Mouse (Mus musculus): ENCODE results near the gene Zbtb46.

The Zbtb46 gene

GRCm38 (mm10) chr2:181364860-181365596, 94.2 kb downstream of the Zbtb46 start, which contains the start of the genes Zgpat and Arfrp1:
Gene Zgpat, plus strand, starts transcription at chr2:181364928.
Gene Arfrp1, minus strand, starts transcription at chr2:181365404.
- DNase-seq (ENCODE audit: low spot score in 2 of 2), result peak; percentile 75 to 87

- no peak for DNase-seq (ENCODE audit: low spot score in 2 of 2)
Observed at GRCm38 (mm10) chr2:181364487-181364859, 94.8 kb downstream of the Zbtb46 start.

DNA sequence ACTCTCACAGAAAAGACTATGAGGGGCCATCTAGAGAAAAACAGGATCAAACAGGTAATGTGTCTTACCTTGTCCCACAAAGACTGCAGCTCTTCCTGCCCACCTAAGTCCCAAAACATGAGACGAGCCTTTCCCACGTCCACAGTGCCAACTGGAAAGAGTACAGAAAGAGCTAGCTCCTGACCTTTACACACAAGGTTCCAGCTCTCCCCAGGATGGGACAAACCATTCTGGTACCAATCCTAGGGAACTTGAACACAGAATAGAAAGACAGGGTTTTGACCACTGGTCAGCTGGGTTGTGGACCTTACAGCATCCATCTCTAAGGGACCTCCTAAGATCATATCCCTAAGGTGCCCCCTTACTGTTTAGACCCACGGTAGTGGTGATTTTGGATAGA, 95.3 kb downstream of the Zbtb46 start:
- no peak for DNase-seq (ENCODE audit: low spot score in 2 of 2)

GRCm38 (mm10) chr2:181356780-181357179, 102.4 kb downstream of the Zbtb46 start:
- DNase-seq (ENCODE audit: low spot score in 2 of 2), result no peak

GRCm38 (mm10) chr2:181342766-181343165, 116.5 kb downstream of the Zbtb46 start:
- no peak for DNase-seq (ENCODE audit: low spot score in 2 of 2)

DNA sequence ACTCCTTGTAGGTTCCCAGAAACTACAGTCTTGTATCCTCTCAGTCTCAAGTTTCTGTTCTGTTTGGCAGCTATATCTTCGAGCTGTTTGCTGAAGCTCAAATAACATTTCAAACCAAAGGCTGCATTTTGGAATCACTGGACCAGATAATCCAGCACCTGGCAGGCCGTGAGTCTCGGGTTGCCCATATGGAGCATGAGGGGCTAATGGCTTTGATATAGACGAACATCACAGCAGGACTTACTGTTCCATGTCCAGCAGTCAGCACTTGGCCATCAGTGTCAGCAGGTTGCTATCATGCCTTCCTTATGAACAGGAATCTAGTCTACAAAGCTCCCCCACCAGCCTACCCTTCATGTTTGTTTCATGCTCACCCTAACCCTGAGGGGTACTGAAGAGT, 118.8 kb downstream of the Zbtb46 start:
- no peak for DNase-seq (ENCODE audit: low spot score in 2 of 2)
